Mouse (Mus musculus): Measurements from ENCODE around the gene Gm3183.
"Not testable (repeated sequence)": the region's sequence is repeated elsewhere in the genome, so short reads cannot be mapped to it uniquely, and the experiment has no call there.

The Gm3183 gene

GRCm38 (mm10) chr5:94865136-94865535 is at the start of gene Gm3183:
Gene Gm3183 (plus strand): TSS chr5:94865436.
- not testable (repeated sequence) for DNase-seq

Data from kidney, adult 9 months (tissue).